Mouse (Mus musculus): ENCODE results near the gene Bsnd.

The Bsnd gene

GRCm38 (mm10) chr4:106492116-106492515 lies at the start of gene Bsnd:
Bsnd (minus strand) TSS chr4:106492283.
- no peak for DNase-seq (ENCODE audit: low spot score)

GRCm38 (mm10) chr4:106541491-106541890 lies 49.4 kb upstream of the Bsnd start:
- no peak for DNase-seq (ENCODE audit: low spot score)

- DNase-seq (ENCODE audit: low spot score), result no peak
Observed at GRCm38 (mm10) chr4:106539756-106540155, 47.7 kb upstream of the Bsnd start.

GRCm38 (mm10) chr4:106534256-106534655 lies 42.2 kb upstream of the Bsnd start:
- no peak for DNase-seq (ENCODE audit: low spot score)

- DNase-seq (ENCODE audit: low spot score), result no peak
Observed at GRCm38 (mm10) chr4:106533421-106534080, 41.5 kb upstream of the Bsnd start.

- no peak for DNase-seq (ENCODE audit: low spot score)
Observed at GRCm38 (mm10) chr4:106530113-106530482, 38.0 kb upstream of the Bsnd start.

GRCm38 (mm10) chr4:106529375-106530112 lies 37.5 kb upstream of the Bsnd start:
- peak; percentile 97 for DNase-seq (ENCODE audit: low spot score)

- peak; percentile 61 for DNase-seq (ENCODE audit: low spot score)
Observed at GRCm38 (mm10) chr4:106527856-106528547, 35.9 kb upstream of the Bsnd start.

GRCm38 (mm10) chr4:106525001-106525400 lies 32.9 kb upstream of the Bsnd start:
- no peak for DNase-seq (ENCODE audit: low spot score)

GRCm38 (mm10) chr4:106524131-106524530 lies 32.0 kb upstream of the Bsnd start:
- DNase-seq (ENCODE audit: low spot score), result no peak

- DNase-seq (ENCODE audit: low spot score), result no peak
Observed at GRCm38 (mm10) chr4:106522547-106522946, 30.5 kb upstream of the Bsnd start.

GRCm38 (mm10) chr4:106514606-106515005 lies 22.5 kb upstream of the Bsnd start:
- no peak for DNase-seq (ENCODE audit: low spot score)

GRCm38 (mm10) chr4:106509888-106510287 lies 17.8 kb upstream of the Bsnd start:
- DNase-seq (ENCODE audit: low spot score), result no peak

- DNase-seq (ENCODE audit: low spot score), result peak; percentile 57
Observed at GRCm38 (mm10) chr4:106505453-106506058, 13.5 kb upstream of the Bsnd start.

- no peak for DNase-seq (ENCODE audit: low spot score)
Observed at GRCm38 (mm10) chr4:106503578-106503977, 11.5 kb upstream of the Bsnd start.

GRCm38 (mm10) chr4:106500066-106500465 lies 8.0 kb upstream of the Bsnd start:
- DNase-seq (ENCODE audit: low spot score), result no peak

GRCm38 (mm10) chr4:106498471-106498844 lies 6.4 kb upstream of the Bsnd start:
- no peak for DNase-seq (ENCODE audit: low spot score)

GRCm38 (mm10) chr4:106497776-106498470 lies 5.8 kb upstream of the Bsnd start:
- DNase-seq (ENCODE audit: low spot score), result no peak

- DNase-seq (ENCODE audit: low spot score), result no peak
Observed at GRCm38 (mm10) chr4:106496833-106497232, 4.8 kb upstream of the Bsnd start.

GRCm38 (mm10) chr4:106493639-106494038 lies 1.6 kb upstream of the Bsnd start:
- DNase-seq (ENCODE audit: low spot score), result no peak

- DNase-seq (ENCODE audit: low spot score), result no peak
Observed at GRCm38 (mm10) chr4:106490620-106491019, 1.5 kb downstream of the Bsnd start.

GRCm38 (mm10) chr4:106483831-106484230 lies 8.3 kb downstream of the Bsnd start:
- DNase-seq (ENCODE audit: low spot score), result no peak
